Mouse (Mus musculus) bone marrow macrophage, adult 2 months (primary cell): ENCODE measurements around the gene Ppox. TPM values are rescaled to one million over a fixed set of nuclear protein-coding genes. Genes with fewer than 3 reads are reported as not detected.

Source experiments
- H3K27ac ChIP-seq: 2 replicates; pipeline ENCODE4 v1.5.1; 2012; ENCODE audit warnings: low read depth, low read length; ENCODE audit not compliant: insufficient read depth
- H3K4me1 ChIP-seq: 2 replicates; pipeline ENCODE4 v1.6.1; 2012; ENCODE audit warnings: low read length; ENCODE audit not compliant: control insufficient read depth, insufficient read depth
- H3K4me3 ChIP-seq: 2 replicates; pipeline ENCODE4 v1.5.1; 2012; ENCODE audit warnings: mild to moderate bottlenecking, low read length, moderate library complexity; ENCODE audit not compliant: insufficient read depth
- CTCF ChIP-seq: IDR thresholded peaks from 2 replicates; pipeline ENCODE4 v1.5.1; 2012; ENCODE audit warnings: low read depth, mild to moderate bottlenecking, low read length, moderate library complexity
- POLR2A ChIP-seq: IDR thresholded peaks from 2 replicates; pipeline ENCODE4 v1.6.1; 2012; ENCODE audit warnings: mild to moderate bottlenecking, low read depth, low read length, borderline replicate concordance
- polyA plus RNA-seq: library from polyadenylated mRNA; stranded (reverse); fragments of >200 nt; gene quantifications from 2 replicates; pipeline ENCODE4 v1.2.4, GENCODE M21; 2012; ENCODE audit not compliant: missing spikeins, insufficient read depth, insufficient read length

The Ppox gene
- polyA plus RNA-seq, 1 experiment = 28.1 TPM

DNA sequence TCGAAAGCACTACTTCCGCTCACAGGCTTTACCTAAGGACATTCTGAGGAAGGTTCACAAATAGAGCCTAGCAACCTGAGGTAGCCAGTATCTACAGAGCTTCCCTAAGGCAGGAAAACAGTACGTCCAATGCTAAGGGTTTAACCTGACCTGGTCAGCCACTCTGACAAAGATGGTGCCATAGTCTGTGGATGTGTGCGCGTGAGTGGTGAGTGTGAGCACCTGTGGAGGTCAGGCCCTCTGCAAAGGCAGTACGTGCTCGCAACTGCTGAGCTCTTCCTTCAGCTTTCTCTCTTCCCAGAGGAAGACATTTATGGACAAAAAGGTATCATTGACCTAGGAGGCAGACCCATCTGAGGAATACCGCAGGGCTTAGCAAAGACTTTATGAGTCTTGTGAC is 2.5 kb downstream of the Ppox start:
- H3K4me3 ChIP-seq = no peak overlapping the region
- no peak for TF ChIP-seq POLR2A
- no peak for TF ChIP-seq CTCF
- no peak overlapping the region for H3K27ac ChIP-seq
- peaks cover 14% of the 10 kb centered on the region for H3K4me1 ChIP-seq

DNA sequence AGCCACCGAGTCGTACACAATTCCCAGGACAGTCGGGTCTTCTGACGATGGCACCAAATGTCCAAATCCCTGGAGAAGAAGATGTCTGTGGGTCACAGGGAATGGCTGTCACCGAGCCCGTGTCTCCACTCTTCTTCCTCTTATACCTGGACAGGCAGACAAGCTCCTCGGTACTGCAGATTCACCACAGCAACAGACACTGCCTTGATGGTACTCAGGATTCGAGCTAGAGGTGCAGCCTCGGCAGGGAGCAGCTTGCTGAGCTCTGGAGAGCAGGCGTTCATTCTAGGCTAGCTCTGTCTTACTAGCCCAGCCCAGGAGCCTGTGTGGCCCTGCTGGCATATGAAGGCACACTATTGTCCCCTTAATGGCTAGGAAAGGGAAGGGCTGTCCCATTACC is 3.2 kb downstream of the Ppox start:
- Histone ChIP-seq H3K27ac (no peak overlapping the region), H3K4me3 (no peak overlapping the region)

DNA sequence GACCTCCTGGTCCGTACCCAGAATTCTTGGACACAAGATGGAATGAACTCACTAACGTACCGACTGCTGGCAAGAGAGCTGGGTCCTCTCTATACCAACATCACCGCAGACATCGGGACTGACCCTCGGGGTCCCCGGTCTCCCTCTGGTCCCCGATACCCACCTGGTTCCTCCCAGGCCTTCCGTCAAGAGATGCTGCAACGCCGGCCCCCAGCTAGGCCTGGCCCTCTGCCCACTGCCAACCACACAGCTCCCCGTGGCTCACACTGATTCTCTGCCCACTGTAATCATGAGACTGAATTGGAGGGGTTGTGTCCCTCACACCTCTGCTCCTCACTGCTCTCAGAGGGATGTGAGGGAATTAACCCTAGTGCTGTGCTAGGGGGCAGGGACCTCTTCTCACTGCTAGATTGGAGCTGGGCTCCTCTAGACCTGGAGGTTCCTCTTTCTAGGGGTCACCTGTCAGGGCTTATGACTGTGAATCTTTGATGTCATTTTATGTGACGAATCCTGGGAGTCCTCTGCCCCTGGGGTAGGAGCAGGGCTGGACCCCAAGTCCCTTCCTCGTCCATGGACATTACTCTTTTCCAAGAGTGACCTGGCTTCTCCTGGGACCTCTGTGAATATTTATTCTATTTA is 4.8 kb downstream of the Ppox start:
- Histone ChIP-seq H3K4me3 (no peak overlapping the region), H3K4me1 (peaks cover 19% of the 10 kb centered on the region), H3K27ac (no peak overlapping the region)
- TF ChIP-seq CTCF = no peak

More for the DNA sequence above, 3.2 kb downstream of the Ppox start:
- peaks cover 14% of the 10 kb centered on the region for H3K4me1 ChIP-seq
- TF ChIP-seq POLR2A (no peak), CTCF (no peak)

DNA sequence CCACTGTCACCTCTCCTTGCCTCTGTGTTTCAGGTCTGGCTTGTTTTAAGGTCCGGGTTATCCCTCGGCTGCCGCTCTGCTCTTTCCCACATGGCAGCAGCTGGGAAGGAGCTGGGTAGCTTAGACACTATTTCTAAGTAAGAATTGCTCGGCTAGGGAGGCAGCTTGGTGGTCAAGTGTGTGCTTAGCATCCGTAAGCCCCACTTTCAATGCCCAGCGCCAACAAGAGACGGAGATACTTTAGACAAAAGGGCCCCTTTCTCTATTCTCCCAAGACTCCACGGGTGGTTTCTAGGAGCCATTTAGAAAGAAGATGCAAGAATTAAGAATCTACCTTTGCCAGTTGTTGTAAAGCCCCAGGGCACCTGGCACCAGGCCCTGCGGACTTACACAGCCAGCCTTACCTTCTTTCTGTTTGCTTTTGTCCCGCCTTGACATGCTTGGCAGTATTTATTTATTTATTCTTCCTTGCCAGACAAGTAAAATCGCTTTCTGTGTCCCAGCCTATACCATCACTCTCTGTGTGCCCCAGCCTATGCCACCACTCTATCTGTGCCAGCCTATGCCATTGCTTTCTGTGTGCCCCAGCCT is 5.7 kb downstream of the Ppox start:
- TF ChIP-seq POLR2A = no peak
- TF ChIP-seq CTCF = no peak
- Histone ChIP-seq H3K4me1 (peaks cover 21% of the 10 kb centered on the region), H3K4me3 (no peak overlapping the region), H3K27ac (no peak overlapping the region)

DNA sequence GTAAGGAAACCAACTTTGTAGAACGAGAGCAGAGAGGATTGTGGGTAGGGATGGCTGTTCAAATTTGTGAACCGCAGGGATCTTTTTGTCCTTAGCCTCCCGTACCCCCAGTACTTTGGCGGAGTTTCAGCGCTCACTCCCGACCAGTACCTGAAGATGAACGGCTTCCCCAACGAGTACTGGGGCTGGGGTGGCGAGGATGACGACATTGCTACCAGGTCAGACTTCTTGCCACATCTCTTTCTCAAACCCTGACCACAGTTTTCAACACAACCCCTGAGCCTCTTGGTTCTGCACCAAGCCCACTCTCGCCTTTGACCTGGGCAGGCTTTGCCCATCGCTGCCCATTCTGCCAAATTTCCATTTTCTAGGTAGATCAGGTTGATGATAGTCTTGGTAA is 6.8 kb downstream of the Ppox start:
- no peak overlapping the region for H3K27ac ChIP-seq

DNA sequence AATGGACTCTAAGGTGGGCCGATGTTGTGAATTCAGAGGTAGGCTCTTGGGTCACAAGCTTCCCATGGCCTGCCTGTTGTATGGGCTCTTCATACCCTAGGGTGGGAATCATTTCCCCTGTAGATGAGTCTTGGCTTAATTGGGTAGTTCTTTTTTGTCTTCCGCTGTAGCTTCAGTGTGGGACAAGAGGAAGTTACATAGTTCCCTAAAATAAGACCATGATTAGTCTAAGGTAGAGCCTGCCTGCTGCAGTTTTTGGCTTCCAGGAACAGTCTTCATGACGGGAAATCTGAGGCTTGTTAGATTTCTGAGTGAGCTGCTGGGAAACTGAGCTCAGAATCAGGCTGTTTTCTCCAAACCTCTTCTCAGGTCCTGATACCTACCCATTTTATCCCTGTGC is 8.9 kb downstream of the Ppox start:
- peak overlapping the region; percentile 71 for H3K27ac ChIP-seq
- peak overlapping the region; percentile 36 for H3K4me3 ChIP-seq
- H3K4me1 ChIP-seq = peaks cover 29% of the 10 kb centered on the region
- TF ChIP-seq CTCF (no peak), POLR2A (no peak)

More for the DNA sequence above, 6.8 kb downstream of the Ppox start:
- TF ChIP-seq POLR2A (no peak), CTCF (no peak)
- peaks cover 25% of the 10 kb centered on the region for H3K4me1 ChIP-seq
- H3K4me3 ChIP-seq = no peak overlapping the region

DNA sequence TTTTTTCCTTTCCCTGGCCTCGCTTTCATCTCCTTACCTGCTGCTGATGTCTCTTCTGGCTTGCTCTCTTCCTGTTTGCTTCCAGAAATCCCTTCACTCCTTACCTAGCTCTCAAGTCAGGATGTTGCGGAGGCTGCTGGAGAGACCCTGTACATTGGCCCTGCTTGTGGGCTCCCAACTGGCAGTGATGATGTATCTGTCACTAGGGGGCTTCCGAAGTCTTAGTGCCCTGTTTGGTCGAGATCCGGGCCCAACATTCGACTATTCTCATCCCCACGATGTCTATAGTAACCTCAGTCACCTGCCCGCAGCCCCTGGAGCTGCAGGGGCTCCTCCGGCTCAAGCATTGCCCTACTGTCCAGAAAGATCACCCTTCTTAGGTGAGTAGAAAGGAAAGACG is 9.4 kb downstream of the Ppox start:
- H3K4me1 ChIP-seq = peaks cover 30% of the 10 kb centered on the region
- TF ChIP-seq POLR2A (no peak), CTCF (peak; percentile 40)
- H3K4me3 ChIP-seq = peak overlapping the region; percentile 36
- peak overlapping the region; percentile 71 for H3K27ac ChIP-seq

DNA sequence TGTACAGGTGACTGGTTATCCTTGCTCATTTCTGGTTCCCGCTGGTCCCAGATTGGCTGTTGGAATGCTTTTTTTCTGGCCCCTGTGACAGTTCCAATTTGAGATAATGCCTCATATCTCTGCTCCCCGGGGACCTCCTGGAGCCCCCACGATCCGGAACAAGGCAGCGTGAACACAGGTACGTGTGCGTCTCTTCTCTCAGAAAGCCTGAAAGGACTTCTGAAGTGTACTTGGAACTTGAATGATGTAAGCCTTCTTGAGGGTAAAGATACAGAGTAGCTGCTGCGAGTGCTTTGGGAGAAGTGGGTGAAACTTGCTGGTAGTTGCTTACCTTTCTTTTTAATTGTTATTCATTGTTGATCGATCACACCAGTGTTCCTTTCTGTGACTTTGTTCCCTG is 9.8 kb downstream of the Ppox start:
- Histone ChIP-seq H3K27ac (no peak overlapping the region), H3K4me1 (peaks cover 31% of the 10 kb centered on the region), H3K4me3 (peak overlapping the region; percentile 71)
- no peak for TF ChIP-seq CTCF
- TF ChIP-seq POLR2A = no peak

DNA sequence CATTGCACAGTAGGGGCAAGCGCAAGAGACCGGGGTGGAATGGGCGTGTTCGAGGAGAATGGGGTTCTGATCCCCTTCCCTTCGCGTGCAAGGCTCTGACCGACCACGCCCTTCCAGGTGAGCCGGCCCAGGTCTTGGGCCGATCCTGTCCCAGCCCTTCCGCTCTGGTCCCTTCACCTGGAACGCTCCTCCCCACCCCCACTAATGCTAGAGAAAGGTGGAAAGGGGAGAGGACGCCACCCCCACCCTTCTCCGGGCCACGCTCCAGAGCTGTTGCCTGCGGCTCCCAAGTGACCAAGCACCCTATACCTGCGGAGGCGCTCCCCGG is 10.4 kb downstream of the Ppox start:
- no peak for TF ChIP-seq CTCF
- TF ChIP-seq POLR2A = no peak
- Histone ChIP-seq H3K4me1 (peaks cover 31% of the 10 kb centered on the region), H3K4me3 (peak overlapping the region; percentile 71), H3K27ac (0 out of 2 replicates have a peak overlapping the region, but pooled peaks have one; percentile 7)

DNA sequence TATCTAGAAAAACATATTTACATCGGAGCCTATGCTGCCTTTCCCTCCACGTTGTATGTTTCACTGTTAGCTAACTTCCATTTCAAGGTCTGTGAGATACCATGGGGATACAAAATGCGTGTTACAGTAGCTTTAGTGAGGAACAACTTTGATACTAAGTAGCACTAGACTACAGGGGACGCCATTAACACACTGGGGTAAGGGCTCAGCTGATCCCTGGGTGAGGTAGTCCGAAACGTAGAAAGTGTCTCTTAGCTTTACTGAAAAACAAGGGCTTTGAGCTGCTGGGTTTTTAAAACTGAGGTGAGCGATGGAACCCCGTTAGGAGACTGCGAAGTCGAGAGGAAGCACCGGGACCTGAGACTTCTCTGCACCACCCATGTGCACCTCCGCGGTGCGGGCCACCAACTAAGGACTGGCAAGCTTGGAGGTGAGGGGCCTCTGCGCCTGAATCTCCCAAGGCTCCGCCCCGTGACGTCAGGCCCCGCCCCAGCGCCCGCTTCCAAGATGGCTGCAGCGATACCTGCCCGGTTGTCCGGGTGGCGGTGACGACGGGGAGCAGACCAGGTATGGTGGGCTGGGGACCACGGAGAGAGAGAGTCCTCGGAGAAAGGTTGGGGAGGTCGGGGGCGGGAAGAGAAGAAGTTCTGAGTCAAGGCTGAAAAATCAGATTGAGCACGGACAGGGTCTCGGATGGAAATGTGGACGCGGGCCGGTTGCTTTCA is 11.0 kb downstream of the Ppox start, which contains the start of gene B4galt3:
Gene B4galt3, plus strand, starts transcription at position 481 of the 725 bp plus-strand sequence.
- TF ChIP-seq CTCF (no peak), POLR2A (peak; percentile 68)
- peaks cover 31% of the 10 kb centered on the region for H3K4me1 ChIP-seq
- peak within 1 kb of the TSS; percentile 71 for H3K4me3 ChIP-seq
- H3K27ac ChIP-seq = 0 out of 2 replicates have a peak within 1 kb of the TSS, but pooled peaks have one; percentile 7
